Mouse (Mus musculus): ENCODE measurements at regions not wholly inside any gene's neighbourhood (a gene's known extent, or its start where the extent isn't known, plus 50 kb on each side); places are given as distances from the start of the nearest gene placed in this dataset.

DNA sequence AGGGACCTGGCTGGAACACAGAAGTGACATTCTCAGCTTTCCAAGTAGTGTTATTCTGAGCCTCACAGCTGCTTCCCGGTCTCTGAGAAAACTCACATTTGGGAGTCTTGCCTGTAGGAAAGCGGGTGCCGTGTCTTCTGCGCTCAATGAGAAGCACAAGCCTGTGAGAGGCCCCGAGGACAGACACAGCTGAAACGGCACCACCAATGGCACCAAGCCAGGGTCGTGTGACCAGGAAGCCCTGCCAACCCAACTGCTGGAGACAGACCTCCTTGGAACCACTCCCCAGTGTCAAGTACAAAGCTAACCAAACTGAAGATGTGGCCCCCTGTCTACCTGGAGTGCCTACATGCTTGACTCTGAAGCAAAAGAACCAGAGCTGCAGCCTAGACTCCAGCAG is 121.3 kb upstream of the Ajap1 start:
- Histone ChIP-seq H3K27ac (ENCODE audit: low read depth) (no peak overlapping the region), H3K9ac (replicated peaks) (no peak overlapping the region), H3K4me1 (ENCODE audit: insufficient read depth) (no peaks in the 10 kb centered on the region), H3K4me3 (ENCODE audit: low read depth, low read length) (no peak overlapping the region), H3K36me3 (replicated peaks; ENCODE audit: insufficient read depth, low read length) (no peaks in the 10 kb centered on the region), H3K9me3 (ENCODE audit: low read length) (no peaks in the 10 kb centered on the region), H3K27me3 (ENCODE audit: insufficient read depth, low read length) (no peaks in the 10 kb centered on the region), H3K4me2 (ENCODE audit: low read depth, low read length) (no peak overlapping the region)
- no peak for DNase-seq
- ATAC-seq = no peak
- WGBS (ENCODE audit: insufficient replicate concordance) = 71% methylated on average over 7 of the region's 7 CpGs
- TF ChIP-seq EP300 (IDR thresholded peaks at IDR 0.05; ENCODE audit: low read depth) = no peak

DNA sequence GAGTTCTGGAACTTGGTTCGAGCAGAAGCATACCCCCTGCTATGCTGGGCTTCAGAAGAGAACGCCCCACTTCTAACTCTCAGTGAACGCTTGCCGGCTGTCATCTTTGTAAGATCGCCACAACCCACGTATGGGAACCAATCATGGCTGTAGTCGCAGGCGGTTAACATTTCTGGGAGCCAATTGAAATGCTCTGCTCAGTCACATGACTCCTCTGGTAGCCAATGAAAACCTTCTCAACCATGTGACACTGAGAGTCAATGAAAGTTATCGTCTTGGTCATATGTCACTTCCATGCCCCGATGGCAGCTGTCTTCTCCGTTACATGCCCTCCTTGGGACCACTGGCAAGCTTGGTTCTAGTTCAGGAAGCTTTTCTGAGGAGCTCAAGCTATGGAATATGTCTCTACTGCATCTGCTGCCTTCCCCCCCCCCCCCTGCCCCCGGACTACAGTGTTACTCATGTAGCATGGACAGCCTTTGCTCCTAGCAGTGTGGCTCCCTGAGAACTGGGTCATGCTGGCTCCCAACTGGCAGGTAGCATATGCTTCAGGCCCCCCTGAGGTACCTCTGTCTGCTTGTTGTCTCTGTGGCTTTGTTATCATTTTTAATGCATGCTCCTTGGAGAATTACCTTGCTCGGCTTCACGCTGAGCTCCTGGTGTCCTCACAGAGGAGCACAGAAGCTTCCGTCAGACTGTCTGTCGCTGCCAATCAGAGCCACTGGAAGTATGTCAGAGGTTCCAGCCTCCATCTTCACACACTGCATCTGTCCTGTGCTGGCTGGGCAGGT is 122.3 kb upstream of the Ajap1 start:
- Histone ChIP-seq H3K4me1 (ENCODE audit: insufficient read depth) (no peaks in the 10 kb centered on the region), H3K27me3 (ENCODE audit: insufficient read depth, low read length) (no peaks in the 10 kb centered on the region), H3K9me3 (ENCODE audit: low read length) (no peaks in the 10 kb centered on the region), H3K36me3 (replicated peaks; ENCODE audit: insufficient read depth, low read length) (no peaks in the 10 kb centered on the region), H3K4me2 (ENCODE audit: low read depth, low read length) (no peak overlapping the region), H3K27ac (ENCODE audit: low read depth) (no peak overlapping the region), H3K9ac (replicated peaks) (no peak overlapping the region), H3K4me3 (ENCODE audit: low read depth, low read length) (no peak overlapping the region)
- DNase-seq (no peak), ATAC-seq (no peak)
- 80% methylated on average over 16 of the region's 16 CpGs for WGBS (ENCODE audit: insufficient replicate concordance)
- TF ChIP-seq EP300 (IDR thresholded peaks at IDR 0.05; ENCODE audit: low read depth) = no peak

DNA sequence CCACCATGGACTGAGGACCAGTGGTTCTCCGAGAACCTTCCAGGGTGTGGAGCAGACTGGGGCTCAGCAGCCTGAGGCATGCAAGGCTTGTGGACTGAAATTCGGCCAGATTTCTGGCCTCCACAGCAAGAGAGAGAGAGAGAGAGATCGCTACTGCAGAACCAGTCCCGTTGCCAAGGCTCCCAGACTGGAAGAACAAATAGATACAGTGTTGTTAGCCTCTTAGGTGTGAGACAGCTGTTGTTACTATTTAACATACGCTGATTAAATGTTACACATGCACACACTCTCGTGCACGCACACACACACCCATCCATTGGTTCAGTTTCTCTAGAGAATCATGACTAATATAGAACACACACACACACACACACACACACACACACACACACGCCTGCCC is 133.4 kb upstream of the Ajap1 start:
- H3K9ac ChIP-seq (replicated peaks) = no peak overlapping the region
- peaks cover 4% of the 10 kb centered on the region; the same call in 1 of the 2 replicates for H3K9me3 ChIP-seq (ENCODE audit: low read length)
- no peak overlapping the region for H3K27ac ChIP-seq (ENCODE audit: low read depth)
- no peak overlapping the region for H3K4me2 ChIP-seq (ENCODE audit: low read depth, low read length)
- ATAC-seq = no peak
- DNase-seq = no peak
- 59% methylated on average over 8 of the region's 8 CpGs for WGBS (ENCODE audit: insufficient replicate concordance)
- H3K4me1 ChIP-seq (ENCODE audit: insufficient read depth) = no peaks in the 10 kb centered on the region
- no peak overlapping the region for H3K4me3 ChIP-seq (ENCODE audit: low read depth, low read length)
- H3K36me3 ChIP-seq (replicated peaks; ENCODE audit: insufficient read depth, low read length) = no peaks in the 10 kb centered on the region
- TF ChIP-seq CTCF (IDR thresholded peaks at IDR 0.05; ENCODE audit: low read depth) (no peak), EP300 (IDR thresholded peaks at IDR 0.05; ENCODE audit: low read depth) (no peak)
- no peaks in the 10 kb centered on the region for H3K27me3 ChIP-seq (ENCODE audit: insufficient read depth, low read length)

DNA sequence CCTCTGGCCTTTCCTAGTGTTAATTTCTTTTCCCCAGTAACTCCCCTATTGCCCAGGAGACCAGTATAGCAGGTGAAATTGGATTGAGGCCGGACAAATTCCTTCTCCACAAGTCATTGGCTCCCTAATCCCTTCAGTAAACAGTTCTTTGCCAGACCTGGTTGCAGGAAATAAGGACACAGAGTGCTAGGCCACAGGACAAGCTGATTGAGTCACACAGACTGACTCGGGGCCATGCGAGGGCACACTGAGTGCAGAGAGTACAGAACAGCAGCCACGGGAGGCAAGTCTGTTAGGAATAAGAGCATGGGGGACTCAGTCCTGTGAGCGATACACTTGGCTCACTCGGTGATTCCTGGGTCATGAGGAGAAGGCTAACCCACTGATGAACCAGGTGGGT is 134.3 kb upstream of the Ajap1 start:
- no peak for ATAC-seq
- no peak overlapping the region for H3K4me2 ChIP-seq (ENCODE audit: low read depth, low read length)
- WGBS (ENCODE audit: insufficient replicate concordance) = 64% methylated on average over 6 of the region's 6 CpGs
- no peaks in the 10 kb centered on the region for H3K27me3 ChIP-seq (ENCODE audit: insufficient read depth, low read length)
- no peaks in the 10 kb centered on the region for H3K36me3 ChIP-seq (replicated peaks; ENCODE audit: insufficient read depth, low read length)
- no peaks in the 10 kb centered on the region for H3K4me1 ChIP-seq (ENCODE audit: insufficient read depth)
- H3K4me3 ChIP-seq (ENCODE audit: low read depth, low read length) = no peak overlapping the region
- no peak overlapping the region for H3K9ac ChIP-seq (replicated peaks)
- no peak for TF ChIP-seq EP300 (IDR thresholded peaks at IDR 0.05; ENCODE audit: low read depth)
- TF ChIP-seq CTCF (IDR thresholded peaks at IDR 0.05; ENCODE audit: low read depth) = no peak
- H3K9me3 ChIP-seq (ENCODE audit: low read length) = no peaks in the 10 kb centered on the region
- DNase-seq = no peak
- no peak overlapping the region for H3K27ac ChIP-seq (ENCODE audit: low read depth)

DNA sequence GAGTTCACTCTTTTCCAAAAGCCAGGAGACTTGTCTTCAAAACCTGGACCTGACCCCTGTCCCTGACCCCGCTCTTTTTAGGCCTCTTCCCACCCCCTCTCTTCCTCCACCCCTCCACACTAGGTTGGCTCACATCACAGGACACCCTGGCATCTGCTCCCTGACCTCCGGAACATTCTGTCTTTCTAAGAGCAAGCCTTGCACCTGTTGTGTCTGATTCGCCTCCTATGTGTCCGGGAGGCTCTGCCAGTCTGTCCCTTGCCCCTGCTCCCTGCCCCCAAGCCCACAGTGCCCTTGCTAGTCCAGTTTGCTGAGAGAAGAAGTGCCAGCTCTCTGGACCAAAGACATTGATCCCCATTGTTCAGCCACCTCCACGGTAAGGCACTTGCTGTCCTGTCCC is 138.3 kb upstream of the Ajap1 start:
- WGBS (ENCODE audit: insufficient replicate concordance) = 68% methylated on average over 5 of the region's 5 CpGs
- DNase-seq (no peak), ATAC-seq (no peak)
- Histone ChIP-seq H3K27me3 (ENCODE audit: insufficient read depth, low read length) (no peaks in the 10 kb centered on the region), H3K27ac (ENCODE audit: low read depth) (no peak overlapping the region), H3K4me1 (ENCODE audit: insufficient read depth) (no peaks in the 10 kb centered on the region), H3K36me3 (replicated peaks; ENCODE audit: insufficient read depth, low read length) (no peaks in the 10 kb centered on the region), H3K4me3 (ENCODE audit: low read depth, low read length) (no peak overlapping the region), H3K9ac (replicated peaks) (no peak overlapping the region), H3K9me3 (ENCODE audit: low read length) (no peaks in the 10 kb centered on the region), H3K4me2 (ENCODE audit: low read depth, low read length) (no peak overlapping the region)
- TF ChIP-seq EP300 (IDR thresholded peaks at IDR 0.05; ENCODE audit: low read depth) (no peak), CTCF (IDR thresholded peaks at IDR 0.05; ENCODE audit: low read depth) (no peak)

DNA sequence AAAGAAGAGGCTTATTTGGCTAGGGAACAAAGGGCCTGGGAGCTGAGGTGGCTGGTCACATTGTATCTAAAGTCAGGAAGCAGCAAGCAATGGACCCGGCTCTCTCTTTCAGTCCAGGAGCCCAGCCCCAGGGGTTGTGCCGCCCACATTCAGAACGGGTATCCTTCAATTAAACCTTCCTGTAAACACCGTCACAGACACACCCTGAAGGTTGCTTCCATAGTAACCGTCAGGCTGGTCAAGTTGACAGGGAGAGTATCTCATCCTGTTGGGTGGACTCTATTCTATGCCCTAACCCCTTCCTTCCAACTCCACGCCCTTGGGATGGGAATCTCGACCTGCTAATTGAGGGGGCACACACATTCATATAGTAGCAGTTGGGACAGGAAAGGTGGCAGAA is 148.6 kb upstream of the Ajap1 start:
- Histone ChIP-seq H3K9ac (replicated peaks) (no peak overlapping the region), H3K36me3 (replicated peaks; ENCODE audit: insufficient read depth, low read length) (no peaks in the 10 kb centered on the region), H3K27me3 (ENCODE audit: insufficient read depth, low read length) (no peaks in the 10 kb centered on the region), H3K9me3 (ENCODE audit: low read length) (peaks cover 2% of the 10 kb centered on the region; the same call in 1 of the 2 replicates), H3K4me2 (ENCODE audit: low read depth, low read length) (no peak overlapping the region), H3K27ac (ENCODE audit: low read depth) (no peak overlapping the region), H3K4me3 (ENCODE audit: low read depth, low read length) (no peak overlapping the region), H3K4me1 (ENCODE audit: insufficient read depth) (no peaks in the 10 kb centered on the region)
- ATAC-seq (no peak), DNase-seq (no peak)
- WGBS (ENCODE audit: insufficient replicate concordance) = 71% methylated on average over 7 of the region's 7 CpGs
- no peak for TF ChIP-seq EP300 (IDR thresholded peaks at IDR 0.05; ENCODE audit: low read depth)
- TF ChIP-seq CTCF (IDR thresholded peaks at IDR 0.05; ENCODE audit: low read depth) = no peak

All from liver, postnatal 0 days (tissue).